Mouse (Mus musculus): ENCODE results near the gene Sap25.

- no peak for TF ChIP-seq CTCF (IDR thresholded peaks at IDR 0.05; ENCODE audit: low read depth, low read length)
- TF ChIP-seq POLR2A (IDR thresholded peaks at IDR 0.05; ENCODE audit: borderline replicate concordance, low read depth, low read length): no peak
Measured at GRCm38 (mm10) chr5:137613076-137613475, 28.1 kb upstream of the Sap25 start.

Measured in bone marrow macrophage, adult 2 months (primary cell).